Mouse (Mus musculus): ENCODE measurements around the gene Gm4881.

DNA sequence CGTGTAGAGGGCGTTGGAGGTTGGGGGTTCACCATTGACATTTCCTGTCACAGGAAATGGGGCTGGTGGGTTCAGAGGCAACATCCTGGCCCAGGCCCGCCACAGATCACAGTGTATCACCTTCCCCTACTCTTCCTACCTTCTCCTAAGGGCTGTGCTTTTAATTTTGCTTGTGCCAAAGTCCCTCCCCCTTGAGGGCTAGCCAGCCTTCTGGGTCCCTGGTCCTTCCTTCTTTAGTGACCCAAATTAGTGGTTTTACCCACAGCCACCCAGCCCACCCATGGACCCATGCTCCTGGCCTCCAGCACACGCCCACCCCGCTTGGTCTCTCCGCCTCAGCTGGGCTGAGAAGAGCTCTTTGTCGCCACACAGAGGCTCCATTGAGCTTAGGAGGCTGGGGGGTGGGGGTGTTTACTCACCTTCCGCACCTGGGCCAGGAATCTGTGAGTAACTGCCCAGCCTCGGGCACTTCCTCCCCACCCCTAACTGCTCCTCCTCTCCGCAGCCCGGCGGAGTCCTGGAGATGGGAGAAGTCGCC lies 37.0 kb downstream of the Gm4881 start:
- no peak for TF ChIP-seq GATA1 (IDR thresholded peaks at IDR 0.05; ENCODE audit: borderline replicate concordance, low read length)
- no peak for TF ChIP-seq FLI1 (IDR thresholded peaks at IDR 0.05; ENCODE audit: low read length)

Measured in megakaryocyte, embryonic 14.5 days (primary cell).